Mouse (Mus musculus) embryonic facial prominence, embryonic 14.5 days (tissue): ENCODE results near the gene Atn1. TPM values are rescaled to one million over a fixed set of nuclear protein-coding genes. Genes with fewer than 3 reads are reported as not detected.

Experiments
- ATAC-seq: fragments of 200-750 bp; cut with Nextera tagmentation; 2 replicates; pipeline ENCODE4 v1.8.0; 2017; ENCODE audit warnings: low read depth, moderate number of reproducible peaks, moderate TSS enrichment
- DNase-seq: peaks from one replicate; pipeline ENCODE4 v3.0.0-alpha.2; 2015; ENCODE audit warnings: low spot score
- H3K27ac ChIP-seq: fragments of 300-500 bp; sonication (generic); replicated peaks from 2 replicates; pipeline ENCODE4 v1.5.1; 2014; ENCODE audit warnings: low read depth, mild to moderate bottlenecking, low read length, moderate library complexity
- H3K27me3 ChIP-seq: fragments of 300-500 bp; sonication (generic); replicated peaks from 2 replicates; pipeline ENCODE4 v1.6.1; 2014; ENCODE audit warnings: low read length; ENCODE audit not compliant: control insufficient read depth, insufficient read depth
- H3K36me3 ChIP-seq: fragments of 300-500 bp; sonication (generic); 2 replicates; pipeline ENCODE4 v1.6.1; 2014; ENCODE audit warnings: low read length, mixed read lengths; ENCODE audit not compliant: control insufficient read depth, insufficient read depth
- H3K4me1 ChIP-seq: fragments of 300-500 bp; sonication (generic); 2 replicates; pipeline ENCODE4 v1.6.1; 2014; ENCODE audit warnings: antibody characterized with exemption, low read length; ENCODE audit not compliant: control insufficient read depth, insufficient read depth
- H3K4me2 ChIP-seq: fragments of 300-500 bp; sonication (generic); 2 replicates; pipeline ENCODE4 v1.6.1; 2014; ENCODE audit warnings: low read depth, mild to moderate bottlenecking, low read length, moderate library complexity, mixed read lengths
- H3K4me3 ChIP-seq: fragments of 300-500 bp; sonication (generic); 2 replicates; pipeline ENCODE4 v1.5.1; 2014; ENCODE audit warnings: low read depth, mild to moderate bottlenecking, low read length
- H3K9ac ChIP-seq: fragments of 300-500 bp; sonication (generic); 2 replicates; pipeline ENCODE4 v1.6.1; 2014; ENCODE audit warnings: low read depth, mild to moderate bottlenecking, low read length, moderate library complexity, mixed read lengths
- H3K9me3 ChIP-seq: fragments of 300-500 bp; sonication (generic); 2 replicates; pipeline ENCODE4 v1.6.1; 2016; ENCODE audit warnings: low read length; ENCODE audit not compliant: control insufficient read depth
- WGBS: fragments of 180-500 bp; shearing (Covaris S2); extraction: QIAGEN DNeasy Blood & Tissue Kit; methylation state at CpG from one replicate; pipeline ENCODE4 v1.1.7; 2014; 5-methylcytosine and 5-hydroxymethylcytosine counted together
- polyA plus RNA-seq: library from polyadenylated mRNA; unstranded; fragments of >200 nt; fragmentation: Nextera tagmentation; extraction: Ambion mirVana; gene quantifications from 2 replicates; pipeline ENCODE4 v1.2.1, GENCODE M21; 2014

Atn1 gene
- polyA plus RNA-seq, 1 experiment from 2014 or later = 13.8 TPM

DNA sequence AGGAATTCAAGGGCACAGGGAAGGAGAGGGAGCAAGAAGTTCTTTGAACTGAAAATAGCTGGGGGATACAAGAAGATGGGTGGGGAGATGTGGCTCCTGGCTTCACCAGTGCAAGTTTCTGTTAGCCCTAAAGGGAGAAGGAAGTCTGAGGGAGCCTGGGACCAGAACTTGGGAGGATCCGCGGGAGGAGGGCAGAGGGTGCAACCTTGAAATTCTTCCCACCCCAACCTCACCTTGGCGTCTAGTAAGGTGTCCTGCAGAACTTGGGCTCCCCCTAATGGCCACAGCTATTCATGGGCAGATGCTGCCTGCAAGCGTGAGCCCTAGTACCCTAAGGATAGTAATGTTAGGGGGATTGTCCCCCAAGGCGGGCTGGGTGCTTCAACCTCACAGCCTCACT, 2.9 kb upstream of the Atn1 start:
- DNase-seq = peak; percentile 87
- H3K9me3 ChIP-seq = no peaks in the 10 kb centered on the region
- peak overlapping the region; percentile 58 for H3K9ac ChIP-seq
- H3K4me3 ChIP-seq = peak overlapping the region; percentile 79; the same call in 1 of the 2 replicates
- peak overlapping the region; percentile 73 for H3K4me2 ChIP-seq
- no peaks in the 10 kb centered on the region for H3K27me3 ChIP-seq
- peak overlapping the region; percentile 98 for H3K27ac ChIP-seq
- H3K4me1 ChIP-seq = peaks cover 31% of the 10 kb centered on the region
- no peaks in the 10 kb centered on the region for H3K36me3 ChIP-seq
- ATAC-seq = no peak
- WGBS = 3% methylated on average over 5 of the region's 5 CpGs

DNA sequence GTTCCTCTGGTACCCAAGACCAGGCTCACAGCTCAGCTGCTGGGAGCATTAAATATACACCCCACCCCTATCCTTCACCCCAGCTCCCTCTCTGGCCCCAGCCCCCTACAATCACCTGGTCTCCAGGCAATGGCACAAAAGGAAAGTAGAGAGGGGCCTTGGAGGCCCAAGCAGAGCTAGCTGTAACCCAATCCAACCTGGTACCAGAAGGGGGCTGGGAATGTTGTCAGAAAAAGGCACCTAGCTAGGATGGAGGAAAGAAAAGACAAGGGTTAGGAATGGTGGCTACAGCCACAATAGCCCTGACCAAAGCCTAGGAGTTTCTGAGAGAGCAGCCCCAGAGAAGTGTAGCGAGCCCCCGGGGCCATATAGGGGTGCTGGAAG, 2.5 kb upstream of the Atn1 start:
- Histone ChIP-seq H3K4me3 (peak overlapping the region; percentile 79; the same call in 1 of the 2 replicates), H3K4me1 (peaks cover 32% of the 10 kb centered on the region), H3K4me2 (peak overlapping the region; percentile 73), H3K9ac (peak overlapping the region; percentile 58), H3K36me3 (no peaks in the 10 kb centered on the region), H3K9me3 (no peaks in the 10 kb centered on the region), H3K27ac (peak overlapping the region; percentile 98), H3K27me3 (no peaks in the 10 kb centered on the region)
- DNase-seq (peak; percentile 35), ATAC-seq (no peak; the same call in 1 of the 2 replicates)
- 46% methylated on average over 2 of the region's 2 CpGs for WGBS

DNA sequence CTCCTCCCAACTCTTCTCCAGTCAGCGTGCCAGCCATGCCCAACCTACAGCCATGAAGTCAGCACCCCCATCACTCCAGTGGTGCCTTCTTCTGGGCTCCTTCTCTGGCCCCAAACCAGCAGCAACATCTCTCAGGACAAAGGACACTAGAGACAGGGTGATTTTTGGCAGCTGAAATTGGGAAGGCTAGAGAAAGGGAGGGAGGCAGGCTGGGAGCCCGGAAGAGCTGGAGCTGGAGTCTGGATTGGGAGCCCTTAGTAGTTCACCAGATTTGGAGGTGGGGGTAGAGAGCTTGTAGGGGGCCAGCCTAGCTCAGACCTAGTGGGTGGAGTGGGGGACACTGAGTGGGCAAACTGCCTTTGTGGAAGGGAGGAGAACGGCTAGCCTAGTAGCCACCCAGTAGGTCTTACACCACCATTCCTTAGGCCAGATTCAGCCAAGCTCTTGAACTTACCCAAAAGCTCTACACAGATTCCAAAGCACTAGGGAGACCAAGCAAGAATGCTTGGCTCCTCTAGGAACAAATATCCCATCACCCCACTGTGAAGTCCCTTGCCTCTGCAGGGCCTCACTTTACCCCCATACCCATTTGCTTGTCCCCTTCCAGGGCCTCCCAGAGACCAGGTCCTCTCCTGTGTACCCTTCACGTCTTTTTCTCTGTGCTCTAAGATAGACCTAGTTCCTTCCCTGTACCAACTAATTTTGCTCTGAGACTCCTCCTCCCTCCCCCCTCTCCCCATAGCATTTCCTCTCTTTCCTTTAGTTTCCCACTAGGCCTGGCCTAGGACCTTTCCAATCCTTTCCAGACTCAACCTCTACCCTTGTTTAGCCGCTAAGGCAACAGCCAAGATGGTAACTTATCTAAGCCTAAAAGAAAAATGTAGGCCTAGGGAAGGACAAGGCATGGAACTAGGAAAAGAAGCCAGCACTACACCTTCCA, 1.9 kb upstream of the Atn1 start:
- H3K4me2 ChIP-seq = peak overlapping the region; percentile 73
- peaks cover 3% of the 10 kb centered on the region; the same call in 1 of the 2 replicates for H3K36me3 ChIP-seq
- H3K27ac ChIP-seq = peak overlapping the region; percentile 98
- H3K4me3 ChIP-seq = peak overlapping the region; percentile 79
- 21% methylated on average over 5 of the region's 5 CpGs for WGBS
- no peaks in the 10 kb centered on the region for H3K27me3 ChIP-seq
- H3K9ac ChIP-seq = peak overlapping the region; percentile 98
- H3K9me3 ChIP-seq = no peaks in the 10 kb centered on the region
- ATAC-seq (0 out of 2 replicates have a peak, but pooled peaks have one; percentile 14), DNase-seq (peak; percentile 74)
- peaks cover 34% of the 10 kb centered on the region for H3K4me1 ChIP-seq

DNA sequence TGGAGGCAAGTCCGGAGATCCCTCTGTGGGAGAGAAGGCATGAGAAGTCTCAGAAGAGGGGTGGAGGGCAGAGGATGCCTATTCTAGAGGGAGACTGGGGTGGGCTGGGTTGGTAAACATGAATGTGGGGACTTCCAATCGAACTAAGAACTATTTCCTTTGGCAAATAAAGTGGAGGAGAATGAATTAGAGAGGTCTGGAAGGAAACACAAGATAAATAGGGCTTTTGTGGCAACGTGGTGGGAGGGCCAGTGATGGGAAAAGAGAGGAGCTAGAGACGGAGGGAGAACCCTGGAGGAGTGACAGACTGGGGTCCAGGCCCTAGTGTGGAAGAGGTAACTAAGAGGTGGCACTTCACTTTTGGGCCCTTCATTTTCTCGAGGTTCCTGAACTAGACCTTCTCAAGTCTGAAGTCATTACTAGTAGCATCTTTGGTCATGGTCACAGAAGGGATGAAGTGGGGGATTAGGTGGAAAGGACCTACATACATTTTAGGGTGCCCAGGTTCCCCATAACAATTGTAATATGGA, 1.1 kb upstream of the Atn1 start:
- WGBS = 2% methylated on average over 5 of the region's 5 CpGs
- Histone ChIP-seq H3K4me2 (peak overlapping the region; percentile 73), H3K27me3 (no peaks in the 10 kb centered on the region), H3K4me1 (peaks cover 34% of the 10 kb centered on the region), H3K27ac (peak overlapping the region; percentile 98), H3K9me3 (no peaks in the 10 kb centered on the region), H3K9ac (peak overlapping the region; percentile 98), H3K4me3 (peak overlapping the region; percentile 79), H3K36me3 (peaks cover 10% of the 10 kb centered on the region; the same call in 1 of the 2 replicates)
- no peak for ATAC-seq
- DNase-seq = no peak

DNA sequence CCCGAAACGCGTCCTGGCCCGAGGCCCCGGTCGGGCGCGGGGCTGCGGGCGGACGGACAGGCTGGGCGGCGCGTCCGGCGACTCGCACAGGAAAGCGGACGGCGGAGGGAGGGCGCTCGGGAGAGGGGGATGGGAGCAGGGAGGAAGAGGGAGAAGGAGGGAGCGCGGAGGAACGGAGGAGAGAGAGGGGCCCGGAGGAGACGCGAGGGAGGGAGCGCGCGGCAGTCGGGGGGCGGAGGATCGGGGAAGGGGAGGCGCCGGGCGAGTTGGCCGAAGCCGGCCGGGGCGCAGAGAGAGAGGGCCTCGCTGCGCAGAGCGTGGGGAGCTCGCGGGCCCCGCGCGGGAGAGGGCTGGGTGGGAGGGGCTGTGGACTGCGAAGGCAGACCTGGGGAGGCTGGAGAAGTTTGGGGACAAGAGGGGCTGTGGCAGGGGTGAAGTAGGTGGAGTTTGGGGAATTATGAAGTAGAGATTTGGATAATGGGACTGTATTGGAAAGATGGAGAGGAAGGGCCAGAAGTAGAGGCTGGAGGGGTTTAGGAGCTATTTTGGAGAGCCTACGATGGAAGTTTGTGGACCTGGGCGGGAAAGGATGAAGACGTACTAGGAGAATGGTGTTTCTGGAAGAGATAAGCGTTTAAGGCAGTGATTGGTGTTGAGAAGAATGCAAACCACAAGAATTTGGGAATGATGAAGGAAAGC, 477 bp upstream of the Atn1 start:
- Histone ChIP-seq H3K27me3 (no peaks in the 10 kb centered on the region), H3K27ac (peak overlapping the region; percentile 98), H3K9ac (peak overlapping the region; percentile 98), H3K4me3 (peak overlapping the region; percentile 79), H3K4me2 (peak overlapping the region; percentile 73), H3K36me3 (peaks cover 10% of the 10 kb centered on the region; the same call in 1 of the 2 replicates), H3K4me1 (peaks cover 34% of the 10 kb centered on the region), H3K9me3 (no peaks in the 10 kb centered on the region)
- DNase-seq = peak; percentile 94
- ATAC-seq = peak; percentile 84
- WGBS = under 1% methylated on average over 51 of the region's 54 CpGs

DNA sequence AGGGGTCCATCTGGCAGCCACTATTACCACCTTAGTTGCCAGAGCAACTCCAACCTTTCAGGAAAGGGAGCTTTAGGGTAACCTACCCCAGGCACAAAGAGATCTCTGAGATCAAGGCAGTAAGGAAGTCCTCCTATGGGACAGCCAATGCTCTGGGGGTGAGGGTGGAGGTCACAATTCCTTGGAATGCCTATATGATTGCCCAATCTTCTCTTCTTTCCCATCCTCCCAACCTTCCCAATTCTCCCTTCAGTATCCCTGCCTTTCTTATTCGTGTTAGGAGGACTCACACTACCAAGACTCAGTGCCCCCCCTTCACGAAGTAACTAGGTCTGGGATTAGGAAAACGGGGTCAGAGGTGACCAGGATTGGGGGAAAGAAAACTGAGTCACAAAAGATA, 1.0 kb downstream of the Atn1 start:
- no peaks in the 10 kb centered on the region for H3K27me3 ChIP-seq
- peaks cover 17% of the 10 kb centered on the region; the same call in 1 of the 2 replicates for H3K36me3 ChIP-seq
- H3K4me3 ChIP-seq = peak overlapping the region; percentile 79
- ATAC-seq = no peak
- 0% methylated on average over 3 of the region's 3 CpGs for WGBS
- no peak for DNase-seq
- no peaks in the 10 kb centered on the region for H3K9me3 ChIP-seq
- H3K27ac ChIP-seq = peak overlapping the region; percentile 98
- H3K4me1 ChIP-seq = peaks cover 34% of the 10 kb centered on the region
- peak overlapping the region; percentile 98 for H3K9ac ChIP-seq
- peak overlapping the region; percentile 73 for H3K4me2 ChIP-seq

DNA sequence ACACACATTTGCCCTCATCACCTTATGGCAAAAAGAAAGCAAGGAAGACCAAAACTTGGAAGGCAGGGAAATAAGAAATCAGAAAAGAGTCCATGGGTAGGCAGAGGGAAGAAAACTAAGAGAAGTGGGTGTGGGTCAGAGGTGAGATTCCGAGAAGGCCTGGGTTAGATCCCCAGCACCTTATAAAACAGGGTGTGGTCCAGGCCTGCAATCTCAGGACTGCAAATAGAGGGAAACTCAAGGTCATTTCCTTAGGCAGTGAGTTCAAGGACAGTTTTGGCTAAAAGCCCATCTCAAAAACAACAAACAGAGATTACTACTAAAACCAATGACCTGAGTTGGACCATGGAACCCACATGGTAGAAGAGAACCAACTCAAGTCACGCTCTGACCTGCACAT, 2.5 kb downstream of the Atn1 start:
- no peak overlapping the region for H3K4me3 ChIP-seq

DNA sequence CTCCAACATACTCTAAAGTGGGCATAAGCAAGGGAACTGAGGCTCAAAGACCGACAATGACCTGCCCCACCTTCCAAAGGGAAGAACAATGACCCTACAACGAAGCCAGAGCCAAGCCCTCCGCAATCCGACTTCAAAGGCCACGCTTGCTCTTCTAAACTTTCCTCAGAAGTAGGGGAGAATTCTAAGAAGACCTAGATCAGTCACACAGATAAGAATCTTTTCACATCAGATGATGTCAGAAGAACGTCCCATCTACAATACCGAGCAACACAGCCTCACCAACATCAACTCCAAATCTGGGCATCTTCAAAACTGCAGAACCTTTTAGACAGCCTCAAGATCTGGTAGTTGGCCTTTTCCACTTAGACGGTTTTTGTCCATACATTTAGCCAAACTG, 5.9 kb downstream of the Atn1 start:
- H3K4me2 ChIP-seq = no peak overlapping the region
- H3K27ac ChIP-seq = no peak overlapping the region
- H3K36me3 ChIP-seq = peaks cover 56% of the 10 kb centered on the region
- H3K4me3 ChIP-seq = no peak overlapping the region
- H3K4me1 ChIP-seq = peaks cover 22% of the 10 kb centered on the region
- DNase-seq = no peak
- no peaks in the 10 kb centered on the region for H3K9me3 ChIP-seq
- H3K9ac ChIP-seq = no peak overlapping the region
- 85% methylated on average over 8 of the region's 8 CpGs for WGBS
- no peaks in the 10 kb centered on the region for H3K27me3 ChIP-seq
- no peak for ATAC-seq

More for the DNA sequence above, 2.5 kb downstream of the Atn1 start:
- peaks cover 31% of the 10 kb centered on the region for H3K36me3 ChIP-seq
- no peak overlapping the region for H3K4me2 ChIP-seq
- no peak for ATAC-seq
- no peaks in the 10 kb centered on the region for H3K27me3 ChIP-seq
- no peak overlapping the region for H3K27ac ChIP-seq
- H3K4me1 ChIP-seq = peaks cover 30% of the 10 kb centered on the region
- no peaks in the 10 kb centered on the region for H3K9me3 ChIP-seq
- 89% methylated on average over 2 of the region's 2 CpGs for WGBS
- DNase-seq = no peak
- no peak overlapping the region for H3K9ac ChIP-seq
